Mouse (Mus musculus): ENCODE results near the gene Cstad. TPM values are rescaled to one million over a fixed set of nuclear protein-coding genes. Genes with fewer than 3 reads are reported as not detected.
A peak's percentile ranks its signal among the peaks of the same experiment; 100 is the strongest.

The Cstad gene
- total RNA-seq, 4 experiments from 2014 or later: 3.4 to 11.0 (median 7.0) TPM

DNA sequence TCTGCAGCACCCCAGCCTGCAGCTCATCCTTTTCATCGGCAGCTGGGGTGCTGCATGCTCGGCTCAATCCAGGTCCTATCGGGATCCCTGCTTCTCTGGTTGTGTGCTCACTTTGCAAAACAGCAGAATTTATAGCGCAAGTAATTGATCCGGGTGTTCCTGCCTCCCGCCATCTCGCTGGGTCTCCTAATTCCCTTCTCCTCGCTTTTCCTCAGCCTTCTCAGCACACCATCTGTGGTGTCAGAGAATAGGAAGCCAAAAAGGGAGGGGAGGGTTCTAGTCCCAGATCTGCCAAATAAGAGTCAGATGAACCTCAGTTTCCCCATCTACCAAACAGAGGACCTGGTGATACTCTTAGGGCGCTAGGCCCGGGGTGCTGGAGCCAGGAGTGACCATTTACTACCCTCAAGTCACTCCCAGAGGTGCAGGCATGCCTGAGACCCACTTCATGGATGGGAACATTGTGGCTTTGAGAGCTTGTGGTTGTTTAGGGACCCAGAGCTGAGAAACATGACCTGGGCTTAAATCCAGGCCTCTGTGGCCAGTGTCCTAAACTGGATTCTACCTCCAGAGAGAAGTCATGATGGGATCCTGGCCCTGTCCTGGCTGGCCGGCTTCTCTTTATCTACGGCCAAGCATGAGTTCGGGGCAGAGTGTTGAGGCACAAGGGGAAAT is 1.1 kb upstream of the Cstad start:
- DNase-seq (ENCODE audit: low spot score in 2 of 2): no peak

DNA sequence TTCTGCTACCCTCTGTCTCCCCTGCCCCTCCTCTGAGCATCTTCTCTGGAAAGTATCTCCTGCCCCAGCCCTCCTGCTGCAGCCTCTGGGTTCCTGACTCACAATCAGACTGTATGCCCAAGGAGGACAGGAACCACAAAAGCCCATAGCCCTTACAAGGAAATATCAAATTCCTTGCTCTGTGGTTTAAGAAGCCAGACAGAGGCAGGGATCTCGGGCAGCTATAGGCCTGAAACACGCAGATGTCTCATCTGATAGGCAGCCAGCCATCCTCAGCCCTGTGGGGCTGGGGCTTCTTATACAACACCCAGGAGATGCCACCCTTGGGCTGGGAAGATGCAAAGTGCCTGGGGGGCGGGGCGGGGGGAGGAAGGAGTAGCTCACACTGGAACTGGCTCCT is 956 bp downstream of the Cstad start:
- no peak for DNase-seq (ENCODE audit: low spot score in 2 of 2)

DNA sequence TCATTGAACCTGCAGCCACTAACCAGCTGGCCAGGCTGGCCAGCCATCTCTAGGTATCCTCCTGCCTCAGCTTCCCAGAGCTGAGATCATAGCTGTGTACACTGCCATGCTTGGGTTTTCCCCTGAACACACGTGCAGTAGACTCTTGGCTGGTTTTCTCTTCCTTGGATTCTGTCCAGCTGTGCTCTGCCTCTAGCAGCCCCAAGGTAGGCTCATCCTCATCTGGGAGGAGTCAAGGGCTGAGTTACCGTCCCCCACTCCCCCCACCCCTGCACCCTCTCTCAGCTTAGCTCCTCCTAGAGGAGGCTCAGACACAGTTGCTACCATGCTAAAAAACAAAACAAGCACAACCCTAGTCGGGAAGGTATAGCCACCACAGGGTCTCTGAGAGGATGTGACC is 4.8 kb downstream of the Cstad start:
- DNase-seq (ENCODE audit: low spot score in 2 of 2): no peak

DNA sequence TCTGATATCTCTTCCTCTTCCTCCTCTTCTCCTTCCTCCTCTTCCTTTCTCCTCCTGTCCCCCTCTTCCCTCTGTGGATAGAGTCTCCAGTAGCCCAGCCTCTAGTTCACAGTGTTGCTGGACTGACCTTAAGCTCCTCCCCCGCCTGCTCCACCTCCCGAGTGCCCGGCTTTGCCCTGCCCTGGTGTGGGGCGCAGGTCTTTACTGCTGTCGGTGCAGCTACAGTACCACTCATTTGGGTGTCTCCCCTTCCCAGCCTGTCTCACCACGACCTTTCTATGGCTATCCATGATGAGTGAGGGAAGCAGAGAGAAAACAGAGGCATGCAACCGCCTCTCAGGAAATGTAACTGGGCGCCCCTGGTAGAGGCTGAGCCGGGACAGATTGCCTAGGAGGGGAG is 5.5 kb downstream of the Cstad start:
- no peak for DNase-seq (ENCODE audit: low spot score in 2 of 2)

DNA sequence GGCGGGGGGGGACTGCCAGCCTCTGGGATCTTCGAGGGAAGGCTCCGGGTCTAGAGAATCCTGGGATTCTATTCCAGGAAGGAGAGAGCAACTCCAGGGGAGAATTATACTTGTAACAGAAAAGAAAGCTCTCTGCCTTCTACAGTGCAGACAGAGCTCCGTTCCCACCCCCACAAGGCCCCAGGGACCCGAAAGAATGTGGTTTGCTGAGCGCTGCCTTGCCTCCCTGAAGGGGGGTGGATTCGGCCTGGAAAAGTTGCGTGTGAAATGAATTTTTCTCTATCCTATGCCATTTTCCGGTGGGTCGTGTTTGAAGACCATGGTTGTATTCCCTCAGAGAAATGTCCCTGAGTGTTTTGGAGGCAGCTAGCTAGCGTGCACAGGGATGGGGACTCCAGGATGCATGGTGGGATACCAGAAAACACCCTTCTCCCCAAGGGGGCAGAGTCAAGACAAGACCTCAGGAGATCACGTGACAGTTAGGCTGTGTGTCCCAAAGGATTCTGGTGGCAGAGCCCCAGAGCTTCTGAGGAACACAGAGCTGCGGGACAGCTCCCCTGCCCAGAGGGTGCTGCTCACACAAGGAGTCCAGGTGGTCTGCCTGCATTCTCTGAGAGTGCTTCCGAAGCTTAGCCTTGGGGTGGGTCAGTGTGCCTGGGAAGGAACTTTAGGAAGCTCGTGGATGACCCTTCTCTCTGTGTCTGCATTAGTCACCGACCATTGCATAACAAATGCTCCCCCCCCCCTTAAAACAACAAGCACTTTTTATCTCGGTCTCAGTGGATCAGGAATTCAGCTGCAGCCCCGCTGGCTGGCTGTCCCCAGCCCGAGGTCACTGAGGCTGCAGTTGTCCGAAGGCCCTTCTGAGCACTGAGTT is 6.4 kb downstream of the Cstad start:
- DNase-seq (ENCODE audit: low spot score in 2 of 2): no peak

DNA sequence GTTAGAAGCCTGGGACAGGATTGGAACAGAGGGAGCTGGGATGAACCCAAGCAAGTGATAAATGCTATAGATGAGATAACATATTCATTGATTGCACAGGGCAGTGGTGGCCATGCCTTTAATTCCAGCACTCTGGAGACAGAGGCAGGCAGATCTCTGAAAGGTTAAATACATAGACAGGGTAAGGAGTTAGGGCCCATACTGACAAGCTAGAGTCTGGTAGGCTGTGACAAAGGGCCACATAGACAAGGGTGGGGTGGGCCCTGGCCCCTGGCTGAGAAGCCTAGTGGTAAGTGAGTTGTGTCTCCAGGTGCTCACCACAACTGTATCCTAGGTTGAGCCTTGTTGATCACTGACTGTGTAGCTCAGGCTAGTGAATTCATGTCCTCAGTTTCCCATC is 7.6 kb downstream of the Cstad start:
- DNase-seq (ENCODE audit: low spot score in 2 of 2): no peak

DNA sequence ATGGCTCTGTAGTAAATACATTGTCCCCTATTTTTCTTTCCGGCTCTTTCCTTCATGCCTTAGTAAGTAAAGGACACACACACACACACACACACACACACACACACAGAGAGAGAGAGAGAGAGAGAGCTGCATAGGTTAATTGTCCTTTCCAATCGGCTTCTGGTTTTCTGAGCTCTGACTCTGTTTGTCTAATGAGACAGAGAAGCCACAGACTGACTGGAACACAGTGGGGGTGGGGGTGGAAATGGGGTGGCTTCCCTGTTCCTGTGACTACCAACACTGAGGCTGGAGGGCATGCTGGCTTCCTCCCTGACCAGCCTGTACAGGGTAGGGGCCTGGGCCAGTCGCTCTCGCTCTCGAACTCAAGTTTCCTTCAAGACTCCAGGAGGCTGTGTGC is 8.9 kb downstream of the Cstad start:
- DNase-seq (ENCODE audit: low spot score in 2 of 2): no peak

DNA sequence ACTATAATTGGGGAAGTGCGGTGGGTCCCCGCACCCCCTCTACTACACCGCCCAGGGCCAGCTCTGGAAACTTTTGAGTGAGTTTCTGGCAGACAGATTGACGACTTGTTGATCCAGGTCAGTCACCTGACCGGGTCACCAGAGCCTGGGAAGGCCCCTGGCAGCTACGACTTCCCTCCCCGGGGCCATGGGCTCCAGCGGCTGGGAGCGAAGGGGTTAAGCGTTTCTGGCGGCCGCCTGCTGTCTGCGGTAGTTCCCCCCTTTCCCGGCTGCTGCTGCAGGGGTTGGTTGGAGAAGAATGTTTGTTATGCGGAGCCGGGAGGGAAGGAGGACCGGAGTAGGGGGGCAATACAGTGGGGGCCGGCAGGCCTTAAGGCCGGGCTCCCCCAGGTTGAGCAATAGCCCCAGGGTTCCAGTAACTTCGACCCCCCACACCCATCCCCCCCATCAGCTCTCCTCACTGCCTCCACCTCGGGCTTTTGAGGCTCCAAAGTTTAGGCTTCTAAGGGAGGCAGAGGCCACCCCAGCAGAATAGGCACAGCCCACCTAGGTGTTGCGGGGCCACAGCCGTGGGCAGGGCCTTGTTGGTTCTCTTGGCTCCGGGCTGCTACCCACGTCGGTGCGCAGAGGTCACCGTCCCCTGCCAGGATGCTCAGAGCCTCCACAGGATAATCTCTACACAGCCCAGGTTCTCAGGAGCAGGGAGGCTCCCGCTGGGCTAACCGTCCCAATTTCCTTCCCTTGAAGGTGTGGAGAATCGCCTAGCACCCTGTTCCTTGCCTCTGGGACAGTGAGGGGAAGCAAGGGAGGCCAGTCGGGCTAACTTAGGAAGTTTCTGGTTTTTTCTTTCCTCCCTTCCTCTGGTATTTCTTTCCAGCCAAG is 10.3 kb downstream of the Cstad start:
- no peak for DNase-seq (ENCODE audit: low spot score in 2 of 2)

DNA sequence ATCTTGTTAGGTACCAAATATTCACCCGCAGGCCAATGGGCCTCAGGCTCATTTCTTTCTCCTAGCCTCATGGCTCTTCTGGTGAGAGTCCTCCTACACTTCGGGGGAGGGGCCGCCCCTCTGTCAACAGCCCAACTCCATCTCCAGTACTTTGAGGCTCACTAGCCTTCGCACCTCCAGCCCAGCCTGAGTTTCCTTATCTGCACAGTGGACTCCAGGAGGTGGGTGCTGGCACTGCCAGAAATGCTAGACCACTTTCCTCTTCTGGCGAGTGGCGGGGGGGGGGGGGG is 10.9 kb downstream of the Cstad start:
- no peak for DNase-seq (ENCODE audit: low spot score in 2 of 2)

DNA sequence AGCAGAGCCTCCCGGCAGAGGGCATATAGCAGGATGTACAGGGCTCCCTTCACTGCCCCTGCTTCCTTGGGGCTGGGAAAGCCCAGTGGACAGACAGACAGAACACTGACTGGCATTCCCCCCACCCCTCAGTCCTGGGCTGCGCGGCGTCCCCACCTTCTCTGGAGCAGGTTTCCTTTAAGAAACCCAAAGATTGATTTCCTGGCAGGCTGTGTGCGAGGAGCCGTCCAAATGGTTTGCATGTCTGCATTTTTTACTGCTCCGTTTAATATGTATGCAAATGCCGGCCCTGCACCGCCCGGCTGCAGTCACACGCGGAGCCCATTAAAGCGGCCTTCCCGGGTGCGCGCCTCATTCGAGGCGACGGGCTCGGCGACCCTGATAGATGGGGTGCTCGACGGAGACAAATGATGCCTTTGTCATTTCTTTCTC is 11.8 kb downstream of the Cstad start:
- DNase-seq (ENCODE audit: low spot score in 2 of 2): no peak

DNA sequence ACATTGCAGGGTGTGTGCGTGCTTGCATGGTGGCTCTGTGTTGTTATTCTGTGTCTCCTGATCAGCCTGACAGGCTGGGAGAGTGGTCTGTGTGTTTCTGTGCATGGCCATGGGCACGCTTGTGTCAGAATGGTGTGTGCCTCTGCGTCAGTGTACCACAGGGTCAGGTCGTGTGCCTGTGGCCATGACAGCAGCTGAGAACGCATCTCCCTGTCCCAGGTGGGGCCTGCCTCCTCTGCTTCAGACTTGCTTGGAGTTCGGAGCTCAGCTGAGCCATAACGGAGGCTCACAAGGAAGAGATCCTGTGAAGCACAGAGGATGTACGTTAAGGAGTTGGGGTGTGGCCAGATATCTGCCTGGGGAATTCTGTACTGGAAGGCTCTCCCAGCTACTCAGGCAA is 13.1 kb downstream of the Cstad start:
- no peak for DNase-seq (ENCODE audit: low spot score in 2 of 2)

DNA sequence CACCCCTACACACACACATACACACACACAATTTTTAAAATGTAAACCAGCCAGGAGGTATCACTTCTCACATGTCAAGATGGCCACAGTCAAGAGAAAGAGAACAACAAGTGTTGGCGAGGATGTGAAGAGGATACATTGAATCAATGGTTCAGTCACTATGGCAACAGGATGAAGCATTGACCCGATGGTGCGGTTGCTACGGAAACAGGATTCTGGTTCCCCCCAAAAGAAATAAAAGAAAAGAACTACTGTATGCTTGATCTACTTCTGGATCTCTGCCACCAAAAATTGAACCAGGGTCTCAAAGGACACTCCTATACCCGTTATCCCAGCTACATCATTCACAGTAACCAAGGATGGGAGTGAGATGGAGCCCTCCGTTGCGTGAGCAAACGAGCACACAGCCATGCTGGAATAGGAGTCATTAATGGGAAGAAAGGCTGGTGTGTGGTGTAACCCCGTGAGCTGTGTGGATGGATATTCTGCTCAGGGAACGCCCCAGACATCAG is 13.9 kb downstream of the Cstad start:
- DNase-seq (ENCODE audit: low spot score in 2 of 2): no peak

DNA sequence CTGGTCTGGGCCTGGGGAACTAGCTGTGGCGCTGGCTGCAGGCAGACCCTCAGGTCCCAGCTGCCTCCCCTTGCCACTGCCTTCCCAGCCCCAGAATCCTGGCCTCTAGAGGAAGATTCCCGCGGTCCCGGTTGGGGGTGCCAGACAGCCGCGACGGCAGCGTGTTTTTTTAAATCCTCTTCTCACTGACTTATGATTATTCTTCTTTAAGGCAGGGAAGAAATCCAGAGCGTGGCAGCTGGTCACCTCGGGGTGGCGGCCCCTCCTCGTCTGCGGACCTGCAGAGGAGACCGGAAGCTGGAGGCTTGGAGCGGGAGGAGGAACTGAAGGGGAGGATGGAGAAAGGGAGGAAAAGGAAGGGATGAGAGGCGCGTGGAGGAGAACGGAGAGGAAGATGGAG is 18.7 kb downstream of the Cstad start:
- DNase-seq (ENCODE audit: low spot score in 2 of 2): peak; percentile 67 to 68

DNA sequence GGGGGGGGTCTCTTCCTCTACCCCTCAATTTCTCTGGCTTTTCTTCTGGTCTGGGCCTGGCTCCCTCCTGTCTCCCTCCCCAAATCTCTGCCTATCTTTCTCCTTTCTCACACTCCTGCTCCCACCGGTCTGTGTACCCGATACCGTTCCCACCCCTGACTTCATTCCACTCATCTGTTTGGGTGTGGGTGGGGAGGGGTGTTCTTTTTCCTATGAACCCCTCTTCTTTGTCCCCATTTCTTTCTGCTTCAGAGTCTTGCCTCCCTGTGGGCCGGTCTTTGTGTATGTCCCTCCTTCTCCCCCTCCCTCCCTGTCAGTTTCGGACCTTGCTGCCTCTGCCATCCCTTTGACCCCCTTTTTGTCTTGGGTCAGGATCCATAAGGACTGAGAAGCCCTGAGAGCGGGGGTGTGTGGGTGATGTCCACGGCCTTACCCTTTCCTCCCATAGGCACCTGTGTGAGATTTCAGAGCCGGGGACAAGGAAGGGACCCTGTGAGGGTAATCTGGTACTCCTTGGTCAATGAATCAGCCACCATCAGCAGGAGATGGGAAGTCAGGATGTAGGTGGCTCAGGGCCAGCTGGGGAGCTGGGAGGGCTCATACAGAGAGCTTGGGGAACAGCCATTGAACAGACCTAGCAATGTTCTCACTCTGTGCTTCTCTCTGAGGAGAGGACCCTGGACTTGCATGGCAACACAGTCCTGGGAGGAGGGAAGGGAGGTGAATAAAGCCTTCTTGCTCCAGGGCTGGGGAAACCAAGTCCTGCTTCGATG is 19.5 kb downstream of the Cstad start:
- no peak for DNase-seq (ENCODE audit: low spot score in 2 of 2)

DNA sequence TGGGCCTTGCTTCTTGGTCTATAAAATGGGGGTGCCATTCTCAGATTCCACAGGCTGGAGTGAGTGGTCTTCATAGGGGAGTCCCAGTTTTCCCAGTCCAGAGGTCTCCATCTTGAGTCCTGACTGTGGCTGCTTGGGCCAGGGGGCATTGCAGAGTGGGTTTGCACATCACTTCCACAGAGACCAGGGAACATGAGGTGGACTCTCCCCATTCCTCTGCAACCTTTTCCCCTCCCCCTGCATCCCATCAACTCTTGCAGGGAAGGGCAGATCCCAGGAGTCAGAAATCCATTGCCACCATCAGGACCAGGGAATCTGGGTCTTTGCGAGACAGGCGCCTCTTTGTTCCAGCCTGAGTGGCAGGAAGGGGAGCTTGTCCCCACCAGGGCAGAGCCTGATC is 21.0 kb downstream of the Cstad start:
- DNase-seq (ENCODE audit: low spot score in 2 of 2): no peak

DNA sequence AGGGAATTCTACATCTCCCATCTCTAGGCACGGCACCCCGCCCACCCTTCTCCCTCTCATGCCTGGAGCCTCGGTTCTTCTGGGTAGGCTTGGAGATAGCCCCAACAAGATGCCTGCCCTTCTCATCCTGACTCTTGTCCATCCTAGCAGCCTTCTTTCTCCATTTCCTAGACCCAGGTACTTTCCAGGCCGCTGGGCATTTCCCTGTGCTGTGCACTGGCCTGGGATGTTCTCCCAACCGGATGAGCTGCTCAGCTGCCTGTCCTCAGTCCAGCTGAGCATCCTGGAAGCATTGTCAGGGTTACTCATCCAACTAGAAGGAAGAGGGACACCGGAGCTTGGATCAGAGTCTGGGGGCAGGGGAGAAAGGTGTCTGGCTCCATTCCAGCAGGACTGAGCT is 21.6 kb downstream of the Cstad start:
- DNase-seq (ENCODE audit: low spot score in 2 of 2): no peak

DNA sequence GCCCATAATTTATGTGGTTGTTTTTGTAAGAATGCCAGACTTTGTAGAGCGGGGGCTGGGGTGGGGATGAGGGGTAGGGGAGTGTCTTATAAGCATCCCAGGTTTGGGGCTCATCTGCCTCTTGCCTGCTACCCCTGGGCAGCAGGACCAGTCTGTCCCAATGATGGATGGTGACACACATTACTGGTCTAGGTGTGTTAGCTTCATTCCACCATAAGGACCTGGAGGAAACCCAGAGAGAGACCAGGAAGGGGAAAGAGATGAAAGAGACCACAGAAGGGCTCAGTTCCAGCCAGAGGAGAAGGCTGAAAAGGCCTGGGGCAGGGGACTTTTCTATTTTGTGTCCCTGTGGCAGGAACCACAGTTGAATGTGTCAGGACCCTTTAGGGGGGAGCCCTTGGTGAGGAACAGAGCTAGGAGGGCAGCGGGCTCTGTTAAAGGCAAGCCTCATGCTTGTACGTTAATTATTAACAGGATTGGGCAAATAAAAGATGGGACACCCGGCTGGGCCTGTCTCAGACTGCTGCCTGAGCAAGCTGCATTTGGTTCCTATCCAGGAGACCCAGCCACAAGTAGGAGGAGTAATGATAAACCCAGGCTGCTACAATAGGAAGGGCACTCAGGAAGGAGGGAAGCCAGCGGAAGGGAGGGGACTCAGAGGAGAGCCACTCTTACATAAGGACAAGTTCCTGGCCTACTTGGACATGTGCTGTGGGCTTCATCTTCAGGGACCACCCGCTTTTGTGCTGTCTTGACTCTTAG is 23.8 kb downstream of the Cstad start:
- DNase-seq (ENCODE audit: low spot score in 2 of 2): no peak

DNA sequence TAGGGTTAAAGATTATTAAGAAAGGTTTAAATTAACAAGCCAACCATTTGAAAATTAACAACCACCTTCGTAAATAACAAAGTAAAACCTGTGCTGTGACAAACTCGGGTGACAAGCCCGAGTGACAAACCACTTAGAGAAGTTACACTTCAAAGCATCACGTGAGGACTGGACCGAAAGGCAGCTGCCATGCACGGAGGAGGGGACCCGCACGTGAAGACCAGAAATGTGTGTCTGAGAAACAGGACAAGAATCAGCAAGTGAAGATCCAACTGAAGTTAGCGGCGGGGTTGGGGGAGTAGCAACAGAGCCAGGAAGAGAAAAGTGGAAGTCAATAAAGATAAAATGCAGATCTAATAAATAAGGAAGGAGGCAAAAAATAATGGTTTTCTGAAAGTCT is 29.0 kb downstream of the Cstad start:
- DNase-seq (ENCODE audit: low spot score in 2 of 2): no peak

DNA sequence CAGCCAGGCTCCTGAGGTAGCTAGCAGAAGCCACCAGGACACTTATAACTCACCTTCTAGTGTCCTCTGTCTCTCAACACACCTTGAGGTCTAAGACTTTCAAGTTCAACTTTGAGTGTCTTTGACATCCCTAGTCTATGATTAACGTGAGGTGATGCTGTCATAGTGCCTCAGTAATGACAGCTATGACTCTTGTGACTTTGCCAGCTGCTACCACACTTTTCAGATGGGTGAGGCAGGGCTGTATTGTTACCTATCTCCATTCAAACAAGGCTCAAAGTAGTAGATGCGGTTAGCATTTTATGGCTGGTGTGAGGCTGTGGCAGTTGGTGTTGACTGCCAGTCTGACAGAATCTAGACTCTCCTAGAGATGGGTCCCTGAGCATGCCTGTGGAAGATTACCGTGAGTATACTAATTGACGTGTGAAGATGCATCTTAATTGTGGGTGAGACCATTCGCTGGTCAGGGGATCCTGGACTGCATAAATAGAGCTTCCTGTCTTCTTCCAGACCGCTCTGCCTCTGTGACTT is 30.5 kb downstream of the Cstad start:
- DNase-seq (ENCODE audit: low spot score in 2 of 2): no peak

DNA sequence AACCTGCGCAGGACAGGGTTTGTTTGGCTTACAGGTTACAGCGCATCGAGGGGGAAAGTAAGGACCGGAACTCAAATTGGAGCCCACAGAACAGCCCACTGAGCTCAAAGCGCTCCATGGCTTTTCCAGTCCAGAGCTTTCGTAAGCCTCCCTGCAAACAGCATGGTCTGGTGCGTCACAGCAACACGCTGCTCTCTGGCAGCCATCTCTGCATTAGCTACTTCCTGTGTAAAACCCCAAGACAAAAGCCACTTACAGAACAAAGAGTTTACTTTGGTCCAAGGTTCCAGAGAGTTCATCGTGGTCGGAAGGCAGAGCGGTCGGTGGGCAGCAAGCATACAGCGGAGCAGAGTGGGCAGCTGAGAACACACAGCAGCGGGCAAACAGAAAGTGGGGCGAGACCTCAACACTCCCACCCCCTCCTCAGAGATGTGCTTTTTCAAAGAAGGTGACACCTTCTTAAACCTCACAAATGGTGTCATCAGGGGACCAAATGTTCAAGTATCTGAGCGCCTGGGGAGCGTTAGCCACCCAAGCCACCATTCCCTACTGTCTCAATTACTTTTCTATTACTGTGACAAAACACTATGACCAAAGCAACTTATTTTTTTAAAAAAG is 31.3 kb downstream of the Cstad start:
- DNase-seq (ENCODE audit: low spot score in 2 of 2): no peak
